Mouse (Mus musculus) layer of hippocampus, postnatal 36 days (tissue): Measurements from ENCODE around the gene Cep44. TPM values are rescaled to one million over a fixed set of nuclear protein-coding genes. Genes with fewer than 3 reads are reported as not detected.

Source experiments
- DNase-seq, 2 experiments: peaks; one replicate each; pipeline ENCODE4 v3.0.0; 2022
- total RNA-seq, 2 experiments: library from RNA; stranded (reverse); gene quantifications; 2 replicates each; pipeline ENCODE4 v1.2.3; 2021

Gene Cep44
- total RNA-seq: 10 to 100 TPM; 23.1 to 23.4 TPM

DNA sequence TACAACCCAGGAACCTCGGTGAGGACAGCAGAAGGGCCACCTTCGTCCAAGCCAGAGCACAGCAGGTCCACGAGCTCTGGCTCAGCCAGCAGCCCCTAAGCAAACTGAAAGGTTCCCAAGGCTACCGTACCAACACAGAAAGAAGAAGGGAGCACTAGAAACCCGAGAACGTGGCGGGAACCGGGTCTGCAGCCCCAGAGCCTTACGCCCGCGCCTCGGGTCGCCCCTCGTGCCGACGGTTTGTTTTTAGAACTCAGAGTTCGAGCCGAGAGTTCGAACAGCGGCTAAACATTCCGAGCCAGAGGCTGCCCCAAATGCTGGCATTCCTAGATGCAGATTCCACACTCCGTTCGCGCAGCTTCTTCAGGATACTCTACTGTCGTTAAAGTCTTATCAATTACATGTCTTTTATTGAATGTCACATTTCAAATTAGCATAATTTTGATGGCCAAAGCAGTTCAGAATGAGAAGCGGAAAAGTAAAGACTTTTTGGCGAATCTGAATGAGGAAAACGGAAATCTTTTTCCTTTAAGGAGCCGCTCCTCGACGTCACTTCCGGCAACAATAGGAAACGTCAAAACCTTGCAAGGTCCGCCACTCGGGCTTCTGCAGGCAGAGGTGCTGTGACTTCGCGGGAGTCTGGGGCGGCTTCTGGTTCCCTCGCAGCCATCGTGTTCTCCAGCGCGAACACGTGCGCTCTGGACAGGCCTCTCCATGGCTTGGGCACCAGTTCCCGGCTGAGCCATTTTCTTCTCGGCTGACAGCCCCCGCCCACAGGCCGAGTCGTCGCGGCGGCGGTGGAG lies at the start of gene Cep44, which contains the start of gene Fbxo8:
Gene Cep44 (minus strand): TSS at position 490 of the 803 bp plus-strand sequence.
Gene Fbxo8 (plus strand): TSS at position 533 of the 803 bp plus-strand sequence.
- DNase-seq: peak; percentile 80

DNA sequence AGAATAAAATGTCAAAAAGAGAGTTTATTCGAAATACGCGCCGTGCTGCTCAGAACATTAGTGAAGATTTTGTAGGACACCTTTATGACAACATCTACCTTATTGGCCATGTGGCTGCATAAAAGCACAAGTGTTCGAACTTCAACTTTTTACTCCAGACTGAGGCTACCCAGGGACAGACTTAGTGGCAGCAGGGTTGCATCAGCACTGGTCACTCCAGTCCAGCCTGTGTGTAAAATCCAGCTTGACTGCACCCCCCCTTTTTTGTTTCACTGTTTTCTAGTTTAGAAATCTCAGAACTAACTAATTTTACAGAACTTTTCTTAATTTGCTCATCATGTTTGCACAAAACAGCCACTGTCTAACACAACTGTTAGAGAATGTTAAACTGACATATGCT lies 40.7 kb upstream of the Cep44 start:
- DNase-seq: no peak

DNA sequence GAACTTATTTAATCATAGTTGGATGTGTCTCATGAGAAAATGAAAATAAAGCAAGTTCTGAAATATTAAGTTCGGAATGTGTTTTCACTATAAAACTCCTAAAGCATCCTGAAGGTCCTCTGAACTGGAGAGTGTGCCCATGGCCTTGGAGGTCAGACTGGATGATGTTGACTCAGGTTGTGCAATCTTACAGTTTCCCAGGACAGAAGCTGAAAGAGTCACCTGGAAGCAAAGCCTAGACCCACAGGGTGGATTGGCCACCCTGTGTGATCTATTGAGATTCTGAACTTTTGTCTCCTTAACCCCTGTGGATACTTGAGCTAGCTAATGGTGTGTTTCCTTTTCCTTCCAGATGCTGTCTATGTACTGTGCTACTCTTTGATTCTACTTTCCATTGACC lies 40.2 kb upstream of the Cep44 start:
- DNase-seq: no peak

DNA sequence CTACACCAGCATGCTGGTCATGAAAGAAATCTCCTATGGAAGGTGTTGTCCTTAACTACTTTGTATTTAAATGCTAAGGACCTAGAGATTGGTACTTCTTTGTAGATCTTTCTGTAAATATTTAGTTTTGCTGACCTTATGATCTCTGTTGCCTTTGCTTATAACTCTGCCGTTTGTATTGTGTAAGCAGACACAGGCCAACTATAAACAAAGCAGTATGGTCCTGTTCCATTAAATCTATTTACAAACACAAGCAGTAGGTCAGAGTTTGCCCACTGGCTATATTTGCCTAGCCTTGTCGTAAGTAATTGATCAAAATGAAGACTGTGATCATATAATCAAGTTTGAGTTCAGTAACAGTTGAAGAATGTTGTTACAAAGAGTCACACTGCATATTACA lies 38.2 kb upstream of the Cep44 start:
- DNase-seq: no peak

DNA sequence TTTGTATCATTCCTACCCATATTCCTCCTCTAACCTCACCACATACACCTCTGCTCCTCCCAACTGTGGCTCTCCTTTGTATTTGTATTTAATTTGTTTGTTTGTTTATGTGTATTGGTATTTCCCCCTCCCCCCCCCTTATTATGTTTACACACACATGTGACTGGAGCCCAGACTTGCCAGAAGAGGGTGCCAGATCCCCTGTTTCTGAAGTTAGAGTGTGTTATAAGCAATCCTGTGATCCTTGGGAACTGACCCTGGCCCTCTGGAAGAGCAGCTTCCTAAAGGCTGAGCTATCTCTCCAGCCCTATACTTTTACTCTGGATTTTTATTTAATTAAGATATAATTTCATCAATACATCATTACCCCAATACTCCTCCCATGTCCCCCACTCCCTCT lies 32.0 kb upstream of the Cep44 start:
- DNase-seq: no peak

DNA sequence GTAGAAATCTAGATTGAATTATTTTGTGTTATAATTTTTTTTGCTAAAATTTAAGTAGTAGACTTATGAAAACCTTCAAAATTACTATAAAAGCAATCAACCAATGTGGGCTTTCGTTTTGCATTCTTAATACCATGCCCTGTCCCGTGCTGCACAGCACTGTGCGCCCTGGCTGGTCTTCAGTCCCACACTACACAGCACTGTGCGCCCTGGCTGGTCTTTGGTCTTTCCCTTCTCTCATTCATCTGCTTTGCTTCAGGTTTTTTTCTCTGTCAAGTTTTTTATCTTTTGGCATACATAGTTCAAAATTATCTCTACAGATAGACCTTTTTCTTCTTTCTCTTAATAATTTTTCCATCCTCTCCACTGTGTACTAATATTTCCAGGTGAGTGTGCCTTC lies 30.1 kb upstream of the Cep44 start:
- DNase-seq: no peak

DNA sequence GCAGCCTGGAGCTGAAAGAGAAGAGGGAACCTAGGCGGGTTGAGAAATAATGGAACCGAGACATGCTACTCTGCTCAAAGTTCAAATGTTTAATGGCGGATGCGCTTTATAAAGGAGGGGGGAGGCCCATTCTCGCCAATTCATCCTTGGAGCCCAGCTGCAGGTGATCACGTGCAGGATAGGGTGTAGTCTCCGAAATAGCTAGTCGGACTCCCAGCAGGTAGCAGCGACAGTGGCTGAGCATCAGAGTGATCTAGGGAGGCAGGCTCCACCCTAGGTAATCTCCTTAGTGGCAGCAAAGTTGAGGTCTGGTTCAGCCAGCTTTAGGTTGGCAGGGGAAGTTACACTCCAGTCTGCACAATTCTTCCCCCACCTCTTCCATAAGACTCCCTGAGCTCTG lies 16.0 kb upstream of the Cep44 start:
- DNase-seq: no peak

DNA sequence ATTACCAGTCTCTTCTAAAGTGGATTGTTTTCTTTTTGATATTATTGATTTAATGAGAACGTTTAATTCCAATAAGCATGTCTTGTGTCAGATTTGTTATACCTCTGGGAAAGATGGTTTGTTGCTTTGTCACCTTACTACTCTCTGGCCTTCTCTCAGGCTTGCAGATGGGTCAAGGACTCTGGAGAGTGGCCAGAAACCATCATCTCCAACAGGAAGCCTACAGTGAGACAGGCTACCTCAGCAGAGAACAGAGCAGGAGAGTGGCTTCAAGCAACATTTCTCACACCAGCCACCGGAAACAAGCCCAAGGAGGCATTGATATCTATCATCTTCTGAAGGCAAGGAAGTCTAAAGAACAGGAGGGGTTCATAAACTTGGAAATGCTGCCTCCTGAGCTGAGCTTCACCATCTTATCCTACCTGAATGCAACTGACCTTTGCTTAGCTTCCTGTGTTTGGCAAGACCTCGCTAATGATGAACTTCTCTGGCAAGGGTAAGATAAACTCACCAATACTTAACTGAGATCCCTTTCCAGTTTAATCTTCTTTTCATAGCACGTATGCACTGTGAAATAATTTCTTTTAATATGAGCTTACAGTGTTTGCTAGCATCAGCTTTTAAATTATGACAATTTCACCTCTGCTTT lies 13.7 kb upstream of the Cep44 start:
- DNase-seq: no peak

DNA sequence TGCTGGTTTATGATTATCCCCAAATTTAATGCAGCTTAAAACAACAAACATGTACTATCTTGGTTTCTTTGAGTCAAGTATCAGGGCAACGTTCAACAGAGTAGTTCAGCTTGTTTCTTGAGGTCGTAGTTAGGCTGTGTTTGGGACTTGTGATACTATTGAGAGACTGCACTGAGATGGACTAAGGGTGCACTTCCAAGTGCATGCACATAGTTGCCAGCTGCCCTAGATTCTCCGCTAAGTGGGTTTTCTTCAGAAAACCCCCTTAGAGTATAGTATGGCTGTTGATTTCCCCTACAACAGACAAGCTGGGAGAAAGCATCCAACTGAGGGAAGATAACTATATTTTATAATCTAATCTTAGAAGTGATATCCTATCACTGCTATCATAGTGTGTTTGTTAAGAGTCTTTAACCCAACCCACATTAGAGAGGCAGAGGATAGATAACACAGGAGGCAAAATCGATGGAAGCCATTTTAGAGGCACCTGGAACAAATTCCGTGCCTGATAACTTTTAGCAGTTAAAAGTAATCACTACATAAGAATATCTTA lies 1.8 kb upstream of the Cep44 start:
- DNase-seq: no peak

DNA sequence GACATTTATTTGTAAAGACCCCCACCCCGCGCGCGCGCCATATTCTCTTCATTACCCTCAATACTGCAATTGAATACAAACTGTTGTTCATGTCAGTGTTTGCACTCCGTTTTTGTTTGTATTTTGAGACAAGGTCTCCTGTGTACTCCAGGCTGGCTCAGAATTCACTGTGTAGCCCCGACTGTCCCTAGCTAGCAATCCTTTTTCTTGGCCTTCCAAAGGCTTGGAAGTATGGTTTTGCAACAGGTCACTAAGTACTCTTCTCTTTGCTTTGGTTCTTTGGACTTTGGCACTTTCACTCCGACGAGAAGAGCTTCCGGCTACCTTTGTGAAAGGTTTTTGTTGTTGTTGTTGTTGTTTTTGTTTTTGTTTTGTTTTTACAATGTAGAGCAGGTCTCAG lies 1.2 kb upstream of the Cep44 start:
- DNase-seq: no peak

DNA sequence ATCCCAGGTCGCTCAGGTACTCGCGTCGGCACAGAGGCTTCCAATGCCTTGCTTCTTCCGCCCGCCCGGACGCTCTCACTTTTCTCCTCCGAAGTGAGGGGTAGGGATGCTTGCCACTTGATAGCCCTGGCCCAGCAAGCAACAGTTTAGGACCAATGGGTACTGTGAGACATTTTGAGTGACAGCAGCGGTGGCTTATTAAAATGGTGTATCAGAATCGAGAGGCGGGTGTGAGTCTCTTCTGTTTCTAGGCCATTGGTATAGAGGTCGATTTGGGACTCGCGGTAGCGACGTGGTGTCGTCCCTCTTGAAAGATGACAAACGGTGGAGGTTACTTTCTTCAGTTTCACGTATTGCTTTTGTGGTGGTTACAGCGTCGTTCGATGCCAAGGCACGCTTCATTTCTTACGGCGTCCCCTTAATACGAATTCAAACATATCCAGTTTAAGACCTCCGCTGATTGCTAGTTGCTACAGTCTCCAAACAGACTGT lies 560 bp upstream of the Cep44 start:
- DNase-seq: peak; percentile 84 to 85

DNA sequence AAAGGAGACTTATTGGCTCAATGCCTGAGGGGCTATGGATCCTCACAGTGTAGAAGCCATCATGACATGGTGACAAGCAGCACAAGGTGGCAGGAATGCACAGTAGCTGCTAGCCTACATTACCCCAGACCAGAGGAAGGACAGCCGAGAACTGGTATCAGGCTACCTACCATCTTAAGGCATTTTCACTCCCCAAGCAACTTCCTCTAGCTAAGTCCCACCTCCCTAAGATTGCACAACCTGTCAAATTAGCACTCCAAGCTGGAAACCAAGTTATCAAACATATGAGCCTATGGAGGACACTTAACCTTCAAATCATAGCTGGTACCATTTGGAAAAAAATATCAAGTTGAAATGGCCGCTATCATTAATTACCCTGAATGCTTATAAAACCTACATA lies 3.0 kb downstream of the Cep44 start:
- no peak for DNase-seq

DNA sequence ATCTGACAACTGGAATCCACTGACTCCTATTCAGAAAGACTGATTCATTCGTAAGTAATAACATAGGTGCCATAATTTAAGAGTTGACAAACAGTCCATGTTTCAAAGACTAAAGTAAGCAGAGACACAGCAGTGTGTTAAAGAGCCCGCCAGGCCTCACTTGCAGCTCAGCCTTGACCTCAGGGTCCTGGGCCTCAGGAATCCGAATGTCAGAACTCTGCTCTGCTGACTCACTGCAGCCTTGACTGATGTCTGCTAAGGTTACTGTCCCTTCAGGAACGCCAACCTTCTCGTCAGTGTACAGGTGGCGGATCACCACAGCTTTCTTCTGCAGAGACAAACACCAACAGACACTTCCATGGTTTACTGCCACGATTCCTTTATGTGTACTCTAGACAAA lies 10.1 kb downstream of the Cep44 start:
- DNase-seq: no peak

DNA sequence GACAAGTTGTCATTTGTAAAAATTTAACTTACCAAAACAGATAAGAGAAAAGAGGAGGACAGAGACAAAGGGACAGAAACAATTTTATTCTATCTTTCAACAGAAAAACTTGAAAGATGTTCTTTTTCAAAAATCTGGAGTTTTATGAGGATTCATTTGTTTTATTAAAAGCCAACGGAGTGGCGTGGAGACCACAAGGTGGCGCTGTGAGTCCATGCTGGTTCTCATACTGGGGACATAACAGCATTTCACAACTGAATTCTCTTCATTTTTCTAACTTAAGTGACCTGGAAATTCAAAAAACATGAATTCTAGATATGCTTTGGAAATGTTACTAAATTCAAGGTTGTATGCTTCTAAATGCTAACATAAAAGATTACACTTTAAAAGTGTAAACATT lies 20.5 kb downstream of the Cep44 start:
- peak; percentile 32 to 43 for DNase-seq

DNA sequence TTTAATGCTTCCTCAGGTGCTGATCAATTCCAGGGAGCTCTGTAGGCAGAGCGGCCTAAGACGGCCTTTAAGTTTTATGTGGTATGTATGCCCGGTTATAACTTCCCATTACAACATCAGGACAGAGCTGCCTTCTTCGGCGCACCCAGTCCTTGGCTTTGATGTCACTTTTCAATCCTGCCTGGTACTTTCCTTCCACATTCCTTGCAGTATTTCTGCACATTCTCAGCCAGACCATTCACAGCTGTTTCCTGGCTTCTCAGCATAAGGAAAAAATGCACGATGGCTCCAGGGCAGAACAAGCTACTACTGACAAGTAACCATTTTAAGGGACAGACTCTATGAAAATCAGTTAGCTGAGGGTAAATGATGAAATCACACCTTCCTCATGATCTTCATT lies 22.0 kb downstream of the Cep44 start:
- no peak for DNase-seq

DNA sequence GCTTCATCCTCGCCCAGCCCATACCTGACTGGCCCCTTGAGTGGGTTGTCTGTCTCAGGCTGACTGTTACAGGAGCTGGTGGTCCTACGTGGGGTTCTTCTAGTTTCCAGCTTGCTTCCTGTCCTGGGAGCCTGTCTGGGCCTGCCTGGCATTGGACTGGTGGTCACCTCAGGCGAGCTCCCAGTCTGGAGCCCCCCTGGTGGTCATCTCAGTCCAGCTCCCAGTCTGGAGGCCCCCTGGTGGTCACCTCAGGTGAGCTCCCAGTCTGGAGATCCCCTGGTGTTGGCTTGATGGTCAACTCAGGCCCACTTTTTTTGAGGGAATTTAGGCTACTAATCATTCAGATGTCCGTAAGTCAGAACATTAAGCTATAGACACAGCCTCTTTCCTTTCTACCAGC lies 29.8 kb downstream of the Cep44 start:
- no peak for DNase-seq

DNA sequence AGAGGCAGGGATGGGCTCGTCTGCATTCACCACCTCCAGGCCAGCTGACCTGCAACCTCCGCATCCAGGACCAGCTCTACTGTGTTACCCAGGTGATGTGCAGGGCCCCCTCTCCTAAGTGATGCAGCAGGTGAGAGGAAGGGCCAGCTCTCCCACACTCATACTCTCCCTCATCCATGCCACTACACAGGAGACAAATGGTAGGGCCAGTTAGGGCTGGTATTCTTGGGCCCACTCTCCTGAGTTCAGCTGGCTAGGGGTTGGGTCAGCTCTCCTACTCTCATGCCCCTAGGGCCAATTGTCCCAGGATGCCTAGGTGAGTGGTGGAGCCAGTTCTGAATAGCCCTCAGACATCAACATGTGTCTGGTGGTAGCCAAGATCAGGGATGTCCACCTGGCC lies 30.6 kb downstream of the Cep44 start:
- DNase-seq: no peak

DNA sequence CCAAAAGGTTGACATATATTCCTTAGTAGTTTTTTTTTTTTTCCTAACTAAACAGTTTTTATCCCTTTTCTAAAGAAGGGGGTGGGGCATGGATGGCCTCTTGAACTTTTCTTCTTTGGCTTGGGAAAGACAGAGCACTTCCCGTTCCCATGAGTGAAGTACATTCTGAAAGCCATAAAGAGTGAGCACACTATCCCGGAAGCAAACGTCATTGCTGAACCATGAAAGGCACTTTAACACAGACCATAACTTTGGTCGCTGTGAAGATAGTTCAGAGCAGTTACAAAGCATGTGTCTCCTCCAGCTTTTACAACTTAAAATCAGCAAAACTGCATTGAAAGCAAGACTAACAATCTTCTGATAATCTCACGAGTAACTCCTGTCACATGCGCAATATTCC lies 32.0 kb downstream of the Cep44 start:
- no peak for DNase-seq

DNA sequence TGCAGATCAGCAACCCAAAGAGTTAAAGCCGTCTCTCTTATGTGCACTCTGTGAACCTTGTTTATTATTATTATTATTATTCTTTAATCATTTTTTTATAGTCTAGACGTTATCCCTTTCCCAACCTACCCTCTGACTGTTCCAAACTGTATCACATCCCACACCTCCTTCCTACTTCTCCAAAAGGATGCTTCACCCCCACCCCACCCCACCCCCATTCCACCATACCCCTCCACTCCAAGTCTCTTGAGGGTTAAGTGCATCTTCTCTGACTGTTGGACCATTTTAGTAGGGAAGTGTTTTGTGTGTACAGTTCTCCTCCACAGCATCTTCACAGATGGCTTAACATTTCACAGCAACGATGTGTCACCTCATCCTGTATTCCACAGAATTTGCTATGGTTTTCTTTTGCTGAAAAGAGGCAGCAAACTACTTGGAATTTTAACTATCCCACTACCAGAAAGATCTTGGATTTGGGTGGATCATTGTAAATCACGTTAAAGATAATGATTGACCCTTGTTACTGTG lies 41.8 kb downstream of the Cep44 start:
- no peak for DNase-seq

DNA sequence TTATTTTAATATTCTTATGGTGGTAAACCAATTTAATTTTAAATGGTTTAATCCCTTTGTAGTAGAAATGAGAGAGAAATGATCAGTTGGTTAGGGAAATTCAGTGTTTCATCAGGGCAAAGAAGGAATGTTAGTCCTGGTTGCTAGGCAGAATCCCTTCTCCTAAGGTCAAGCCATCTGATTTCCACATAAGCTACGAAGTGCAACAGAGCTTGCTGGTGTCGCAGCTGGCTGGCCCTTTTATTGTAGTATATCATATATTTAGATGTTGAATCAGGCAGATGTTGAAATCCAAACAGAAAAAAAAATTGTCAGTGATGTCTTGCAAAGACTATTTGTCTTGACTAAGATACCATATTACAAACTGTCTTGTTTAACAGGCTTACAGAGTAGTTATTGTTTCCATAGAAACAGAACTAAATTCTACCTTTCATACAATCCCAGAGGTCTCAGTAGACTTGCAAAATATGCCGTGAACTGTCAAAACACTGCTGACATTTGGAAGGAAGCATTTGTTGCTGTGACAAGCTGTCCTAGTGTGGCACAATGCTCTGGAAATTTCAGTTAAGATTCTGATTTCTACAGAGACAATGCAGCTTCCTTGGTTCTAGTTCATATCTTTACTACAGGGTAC lies 42.4 kb downstream of the Cep44 start:
- no peak for DNase-seq

DNA sequence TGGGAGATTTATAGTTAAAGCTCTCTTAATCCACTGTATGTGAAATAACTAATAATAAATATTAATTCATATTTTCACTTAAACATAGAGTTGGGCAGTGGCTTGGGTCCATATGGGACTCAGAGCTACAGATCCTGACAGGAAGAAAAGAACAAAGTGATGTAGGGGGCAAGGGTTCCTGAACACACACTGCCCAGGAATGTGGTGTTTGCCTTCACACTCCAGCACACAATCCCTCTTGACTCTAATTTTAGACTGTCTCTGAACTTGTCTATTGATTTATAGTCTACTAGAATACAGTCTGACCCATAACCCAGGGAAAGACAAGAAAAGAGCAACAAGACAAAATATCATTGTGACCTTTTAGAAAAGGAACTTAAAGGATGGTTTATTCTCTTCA lies 48.9 kb downstream of the Cep44 start:
- DNase-seq: no peak

DNA sequence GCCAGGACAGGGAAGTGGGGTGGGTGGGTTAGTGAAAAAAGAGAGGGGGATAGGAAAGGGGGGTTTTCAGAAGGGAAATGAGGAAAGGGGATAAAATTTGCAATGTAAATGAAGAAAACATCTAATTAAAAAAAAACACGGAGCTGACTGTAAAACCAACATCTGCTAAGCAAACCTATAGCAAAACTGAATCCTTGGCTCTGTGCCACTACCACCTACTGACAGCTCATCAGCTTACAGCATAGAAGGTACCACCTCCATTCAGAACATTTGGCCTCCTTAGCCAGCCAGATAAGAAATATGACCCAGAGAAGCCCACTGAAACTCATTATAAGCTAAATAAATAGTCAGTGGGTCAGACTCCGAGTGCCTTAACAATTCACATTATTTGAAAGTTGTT lies 61.4 kb downstream of the Cep44 start:
- no peak for DNase-seq

DNA sequence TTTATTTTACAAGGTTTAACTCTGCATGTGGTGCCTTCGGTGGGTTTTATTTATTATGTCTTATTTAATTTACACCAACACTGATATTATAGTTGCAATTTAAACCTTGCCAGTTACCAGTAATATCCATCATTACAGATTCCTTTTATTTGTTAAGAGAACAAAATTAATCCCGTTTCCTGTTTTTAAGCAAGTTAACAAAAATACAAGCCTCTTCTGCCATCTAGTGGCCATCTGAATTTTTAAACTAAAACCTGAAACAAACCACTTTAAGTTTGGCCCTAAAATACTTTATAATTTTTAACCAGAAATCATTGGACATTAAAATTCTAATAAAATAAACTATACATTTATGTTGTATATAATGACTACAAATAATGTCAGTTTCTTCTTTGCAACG lies 64.8 kb downstream of the Cep44 start:
- no peak for DNase-seq
